Mouse (Mus musculus): ENCODE data around the gene Hoxd12.

The Hoxd12 gene

DNA sequence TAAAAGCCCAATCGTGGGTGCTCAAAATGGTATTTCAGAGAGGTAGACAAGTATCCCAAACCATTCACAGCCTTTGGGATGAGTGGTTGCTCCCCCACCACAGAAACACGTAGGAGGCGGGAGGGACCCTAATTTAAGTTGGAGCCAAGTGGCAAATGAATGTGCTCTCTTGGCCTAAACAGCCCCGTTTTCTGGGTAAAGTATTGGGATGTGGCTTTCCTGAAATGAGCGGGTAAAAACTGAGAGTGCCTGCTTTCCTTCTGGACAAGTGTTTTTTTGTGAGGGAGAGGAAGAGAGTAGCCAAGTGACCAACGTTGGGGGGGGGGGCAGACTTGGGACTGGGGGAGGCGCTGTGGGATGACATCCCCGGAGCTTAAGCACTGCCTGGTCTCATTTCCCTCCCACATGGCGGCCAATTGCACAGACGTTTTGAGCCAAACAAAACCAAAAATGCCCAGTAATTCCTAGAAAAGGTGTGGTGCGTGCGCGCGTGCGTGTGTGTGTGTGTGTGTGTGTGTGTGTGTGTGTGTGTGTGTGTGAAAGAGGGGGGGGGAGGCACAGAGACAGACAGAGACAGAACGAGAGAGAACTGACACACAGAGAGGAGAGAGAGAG is 36.2 kb downstream of the Hoxd12 start:
- DNase-seq: no peak

DNA sequence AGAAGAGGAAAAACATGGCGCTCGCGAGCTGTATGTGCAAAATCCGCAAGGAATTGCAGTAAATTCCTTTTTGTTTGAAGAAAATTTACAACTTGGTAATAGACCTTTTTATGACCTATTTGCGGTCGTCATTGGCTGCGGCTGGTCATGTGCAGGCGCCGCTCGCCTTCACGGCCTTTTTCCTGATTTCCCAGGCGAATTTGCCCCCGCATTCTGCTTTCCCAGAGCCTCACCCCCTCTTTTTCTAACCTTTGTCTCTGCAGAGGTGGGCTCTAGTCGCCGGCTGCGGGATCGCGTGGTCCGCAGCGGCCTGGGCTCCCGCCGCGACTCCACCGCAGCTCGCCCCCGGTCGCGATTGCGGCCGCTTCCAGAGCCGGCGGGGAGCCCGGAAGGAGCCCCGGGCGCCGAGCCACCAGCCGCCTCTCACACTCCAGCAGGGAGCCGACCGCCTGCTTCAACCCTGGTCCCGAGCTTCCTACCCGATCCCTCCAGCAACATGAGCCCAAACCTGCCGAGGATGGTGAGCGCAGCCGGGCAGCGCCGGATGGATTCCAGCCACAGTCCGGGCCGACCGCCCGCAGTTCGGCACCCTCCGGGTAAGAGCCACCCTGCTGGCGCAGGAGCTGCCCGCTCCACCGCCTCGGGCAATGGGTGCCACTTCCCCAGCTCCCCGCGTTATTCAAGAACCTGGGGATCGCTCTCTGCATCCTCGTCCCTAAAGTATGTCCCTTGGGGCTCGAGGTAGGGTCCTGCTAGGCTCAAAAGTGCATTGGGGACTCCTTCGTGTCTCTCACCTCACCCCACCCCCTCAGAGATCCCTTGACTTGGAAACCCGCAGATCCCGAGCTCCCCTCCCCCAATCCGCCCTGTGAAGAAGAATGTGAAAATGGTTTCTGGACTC is 37.2 kb downstream of the Hoxd12 start, which contains the start of the genes Hoxd3 and Hoxd4:
Hoxd3 (plus strand) TSS at position 207 of the 901 bp plus-strand sequence.
Hoxd4 (plus strand) TSS at position 209 of the 901 bp plus-strand sequence.
- no peak for DNase-seq

DNA sequence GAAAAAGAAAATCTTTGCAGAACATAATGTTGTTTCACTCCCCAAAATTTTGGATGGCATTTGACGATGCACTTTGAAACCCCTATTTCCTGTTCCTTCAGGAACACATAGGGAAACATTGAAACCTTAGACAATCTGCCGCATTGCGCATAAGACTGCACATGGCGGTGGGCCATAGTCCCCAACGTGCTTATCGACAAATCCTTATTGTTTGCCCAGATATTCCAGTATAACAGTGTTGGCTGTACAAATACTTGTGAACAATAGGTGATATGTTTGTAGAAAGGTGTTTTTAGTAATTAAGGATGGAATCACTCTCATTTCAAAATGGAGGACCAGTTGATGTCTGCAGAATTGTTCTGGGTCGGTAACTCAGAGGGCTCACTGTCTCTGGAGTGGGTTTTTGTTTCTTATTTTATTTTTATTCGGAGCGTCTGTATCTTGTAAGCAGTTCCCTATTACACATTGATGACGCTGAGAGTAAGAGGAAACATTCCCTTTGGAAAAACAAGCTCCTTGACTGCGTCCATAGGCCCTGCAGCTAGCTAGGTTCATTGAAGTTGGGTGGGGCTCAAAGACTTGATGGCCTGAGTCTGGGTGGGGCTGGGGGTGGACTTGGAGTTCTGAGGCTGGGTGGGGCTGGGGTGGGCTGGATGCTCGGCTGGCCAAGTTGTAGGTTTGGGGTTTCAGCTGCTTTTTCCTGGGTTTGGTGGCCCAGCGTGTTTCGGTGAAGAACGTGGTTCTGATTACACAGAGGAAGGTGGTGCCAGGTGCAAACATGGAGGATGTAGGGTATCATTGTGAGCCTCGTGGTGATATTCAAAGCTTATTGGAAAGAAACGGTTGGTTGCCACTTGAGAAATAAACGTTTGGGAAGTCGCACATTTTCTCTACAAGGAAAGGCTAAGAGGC is 38.7 kb downstream of the Hoxd12 start:
- no peak for DNase-seq

DNA sequence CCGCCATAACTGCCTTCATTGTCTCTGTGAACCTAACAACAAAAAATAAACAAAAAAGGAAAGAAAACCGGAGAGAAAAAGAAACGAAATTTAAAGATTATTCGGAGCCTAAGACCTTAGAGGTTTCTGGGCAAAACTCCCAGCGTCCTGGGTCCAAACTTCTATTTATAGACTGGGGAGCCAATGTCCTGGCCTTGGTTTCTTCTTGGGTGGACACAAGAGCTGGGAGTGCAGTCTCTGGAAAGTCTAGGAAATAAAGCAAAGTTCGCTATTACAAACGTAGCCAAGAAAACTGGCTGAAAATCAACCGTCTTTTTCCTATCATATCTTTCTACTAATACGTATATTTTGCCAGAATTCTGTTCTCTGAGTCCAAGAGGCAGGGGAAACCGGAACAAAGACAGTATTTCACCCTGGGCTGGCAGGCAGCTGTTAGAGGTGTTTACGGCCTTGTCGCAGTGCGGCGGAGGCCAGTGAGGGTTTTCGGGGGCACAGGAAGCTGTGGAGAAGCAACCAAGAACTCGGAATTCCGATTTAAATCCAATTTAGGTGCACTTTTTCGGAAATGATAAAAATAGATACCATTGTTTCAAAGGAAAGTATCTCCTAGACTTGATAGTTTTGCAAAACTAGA is 39.5 kb downstream of the Hoxd12 start:
- no peak for DNase-seq

DNA sequence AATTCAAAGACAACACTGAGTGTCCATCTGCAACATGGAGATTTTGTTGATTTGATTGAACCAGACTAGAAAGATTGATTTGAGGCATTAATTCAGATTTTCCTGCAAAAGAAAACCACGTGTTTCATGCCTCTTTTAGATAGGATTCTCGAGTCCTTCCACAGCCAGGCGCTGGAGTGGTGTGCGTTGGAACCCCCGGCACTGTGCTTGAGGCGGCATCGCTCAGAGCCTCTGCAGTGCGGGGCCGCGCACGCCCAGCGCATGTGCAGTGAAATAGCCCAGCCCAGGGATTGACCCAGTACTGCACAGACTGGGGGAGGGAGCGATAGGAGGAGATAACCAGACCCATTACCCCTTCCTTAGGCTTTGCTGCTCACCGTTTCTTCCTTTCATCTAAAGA is 40.1 kb downstream of the Hoxd12 start:
- no peak for DNase-seq

DNA sequence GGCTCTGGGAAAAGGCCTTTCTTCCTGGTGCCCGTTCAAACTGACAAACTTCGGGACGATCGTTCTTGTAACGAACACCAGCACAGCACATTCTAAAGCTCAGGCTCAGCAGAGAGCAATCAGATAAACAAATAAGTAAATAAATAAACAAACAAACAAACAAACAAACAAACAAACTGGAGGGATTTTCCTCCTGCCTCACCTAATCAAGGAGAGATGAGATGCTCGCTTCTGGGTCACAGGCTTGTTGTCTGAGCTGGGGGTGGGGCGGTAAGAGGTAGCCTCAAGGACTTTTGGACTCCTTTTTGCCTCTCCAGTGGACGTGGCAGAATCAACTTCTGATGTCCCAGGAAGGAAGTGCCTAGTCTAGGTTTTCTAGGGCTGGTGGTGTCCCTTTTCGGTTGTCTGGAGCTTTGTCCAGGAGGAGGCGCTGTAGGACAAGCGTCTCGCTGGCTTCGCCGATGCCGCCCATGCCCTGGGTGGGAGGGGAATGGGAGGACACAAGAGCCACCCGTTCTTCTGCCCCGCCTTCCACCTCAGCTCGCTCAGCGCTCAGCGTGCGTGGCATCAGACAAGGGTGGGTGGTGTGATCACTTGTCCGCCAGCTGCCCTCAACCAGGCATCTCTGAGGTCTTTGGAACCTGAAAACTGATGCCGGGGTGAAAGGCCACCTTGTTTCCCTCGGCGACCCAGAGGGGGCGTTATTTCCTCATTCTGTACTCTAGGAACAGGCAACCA is 40.9 kb downstream of the Hoxd12 start:
- DNase-seq: peak; percentile 41 to 47

DNA sequence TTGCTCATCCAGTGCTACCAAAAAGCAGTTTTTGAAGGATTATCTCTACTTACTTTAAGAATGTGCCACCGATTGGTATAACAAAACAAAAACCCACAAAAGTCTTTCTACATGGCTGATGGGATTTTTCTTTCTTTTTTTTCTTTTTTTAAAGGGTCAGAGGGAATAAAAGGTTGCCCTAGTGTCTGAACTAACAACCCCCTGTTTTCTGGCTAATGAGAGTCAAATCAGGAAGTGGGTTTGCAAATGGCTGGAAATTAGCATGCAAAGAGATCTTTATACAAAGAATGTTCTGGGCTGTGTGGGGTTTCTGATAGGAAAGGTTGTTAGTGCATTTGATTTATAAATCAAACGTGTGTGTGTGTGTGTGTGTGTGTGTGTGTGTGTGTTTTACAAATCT is 45.6 kb downstream of the Hoxd12 start:
- no peak for DNase-seq

DNA sequence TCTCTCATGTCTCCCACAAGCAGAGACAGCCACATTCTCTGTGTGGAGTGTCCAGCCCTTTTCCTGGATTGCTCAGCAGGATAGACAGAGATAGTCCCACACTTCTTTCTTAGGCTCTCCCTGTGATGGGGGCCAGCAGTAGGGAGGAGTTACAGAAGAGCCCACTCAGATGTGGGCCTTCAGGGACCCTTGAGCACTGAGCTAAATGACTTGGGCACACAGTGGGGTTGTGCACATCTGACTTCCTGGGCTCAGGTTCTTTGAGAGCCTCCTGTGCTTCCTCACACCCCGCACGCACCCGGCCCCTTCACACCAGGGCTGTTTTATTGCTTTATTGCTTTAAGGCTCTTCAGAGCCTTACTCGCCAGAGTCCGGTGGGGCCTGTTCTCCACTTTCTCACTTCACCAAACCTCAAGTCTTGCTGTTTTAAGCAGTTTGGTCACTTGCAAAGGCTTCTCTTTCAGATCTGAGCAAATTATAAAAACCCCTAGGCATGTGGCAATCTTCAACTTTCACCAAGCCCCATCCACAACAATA is 46.2 kb downstream of the Hoxd12 start:
- no peak for DNase-seq

DNA sequence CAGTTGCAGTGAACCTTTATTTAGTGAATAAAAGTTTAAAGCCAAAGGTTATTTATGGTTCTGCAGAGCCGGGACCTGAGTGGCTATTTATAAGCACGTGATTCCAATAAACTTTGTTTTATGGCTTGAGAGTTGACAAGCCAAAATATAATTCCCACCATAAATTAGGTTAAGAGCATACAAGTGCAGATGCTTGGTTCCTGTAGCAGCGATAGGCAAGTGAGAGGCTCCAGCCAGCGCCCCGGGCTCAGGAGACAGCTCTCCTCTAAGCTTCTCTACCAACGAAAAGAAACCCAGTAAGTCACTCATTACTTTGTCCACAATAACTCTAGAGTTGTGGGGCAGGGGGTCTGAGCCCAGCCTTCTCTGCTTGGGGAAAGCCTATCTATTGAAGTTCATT is 47.1 kb downstream of the Hoxd12 start:
- DNase-seq: no peak

DNA sequence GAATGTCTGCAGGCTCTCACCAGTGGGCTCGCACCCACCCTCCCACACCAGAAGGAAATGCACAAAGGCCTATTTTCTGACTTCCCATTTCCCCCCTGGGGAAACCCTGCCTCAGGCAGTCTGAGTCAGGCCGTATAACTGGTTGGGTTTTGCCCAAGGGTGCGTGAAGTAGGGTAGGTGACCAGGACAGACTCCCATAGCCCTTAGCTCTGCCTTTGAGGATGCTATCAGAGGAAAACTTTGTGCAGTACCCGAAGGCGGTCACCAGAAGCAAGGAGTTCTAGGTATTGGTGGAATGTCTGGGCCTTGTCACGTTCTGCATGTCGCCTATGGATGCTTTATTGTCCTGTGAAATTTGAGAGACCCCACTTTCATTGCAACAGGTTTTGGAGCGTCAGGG is 48.1 kb downstream of the Hoxd12 start:
- no peak for DNase-seq

DNA sequence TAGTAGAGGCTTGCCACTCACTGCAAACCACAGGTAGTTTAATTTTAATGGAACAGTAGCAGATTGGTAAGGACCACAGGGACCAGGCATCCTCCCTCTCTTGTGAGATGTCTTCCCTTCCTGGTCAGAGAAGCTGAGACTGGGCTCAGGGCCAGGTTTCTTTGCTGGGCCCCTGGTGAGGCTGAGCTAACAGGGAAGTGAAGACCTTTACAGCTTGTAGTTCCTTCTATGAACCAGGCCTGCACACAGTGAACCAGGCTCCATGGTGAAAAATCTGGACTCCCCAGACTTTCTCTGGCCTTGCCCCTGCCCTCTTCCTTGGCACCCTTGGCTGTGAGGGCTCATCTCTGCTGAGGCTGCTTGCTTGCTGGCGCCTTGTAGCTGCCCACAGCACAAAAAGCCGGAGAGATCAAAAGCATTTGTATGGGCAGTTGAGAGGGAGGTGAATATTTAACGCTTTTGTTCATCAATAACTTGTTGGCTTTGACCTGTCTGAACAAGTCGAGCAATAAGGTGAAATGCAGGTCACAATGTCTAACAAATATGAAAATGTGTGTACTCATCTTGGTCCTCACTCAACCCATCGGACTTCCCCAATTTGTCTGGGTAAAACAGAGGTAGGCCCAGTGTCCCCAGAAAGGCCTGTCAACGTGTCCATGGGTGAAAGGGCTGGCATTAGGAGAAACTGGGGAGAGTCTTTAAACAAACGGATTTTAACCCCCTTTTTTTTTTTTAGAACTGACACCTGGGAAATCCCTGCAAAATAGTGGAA is 49.6 kb downstream of the Hoxd12 start:
- DNase-seq: no peak

DNA sequence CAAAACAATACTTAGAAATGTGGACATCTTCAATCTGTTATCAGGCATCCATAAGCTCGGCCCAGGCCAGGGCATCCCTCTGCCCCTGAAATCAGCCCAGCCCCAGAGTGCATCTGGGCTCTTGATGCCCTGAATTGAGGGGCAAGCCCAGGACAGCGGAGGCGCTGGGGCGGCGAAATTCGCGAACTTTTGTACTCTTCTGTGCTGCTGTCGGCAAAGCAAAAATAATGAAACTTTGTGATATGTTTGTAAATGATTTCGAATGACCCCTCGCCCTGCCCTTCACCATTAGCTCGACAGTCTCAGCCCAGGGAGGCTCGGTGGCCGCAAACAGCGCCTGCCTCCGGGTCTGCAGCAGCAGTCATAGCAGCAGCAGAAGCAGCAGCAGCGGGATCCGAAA is 50.4 kb downstream of the Hoxd12 start:
- no peak for DNase-seq

DNA sequence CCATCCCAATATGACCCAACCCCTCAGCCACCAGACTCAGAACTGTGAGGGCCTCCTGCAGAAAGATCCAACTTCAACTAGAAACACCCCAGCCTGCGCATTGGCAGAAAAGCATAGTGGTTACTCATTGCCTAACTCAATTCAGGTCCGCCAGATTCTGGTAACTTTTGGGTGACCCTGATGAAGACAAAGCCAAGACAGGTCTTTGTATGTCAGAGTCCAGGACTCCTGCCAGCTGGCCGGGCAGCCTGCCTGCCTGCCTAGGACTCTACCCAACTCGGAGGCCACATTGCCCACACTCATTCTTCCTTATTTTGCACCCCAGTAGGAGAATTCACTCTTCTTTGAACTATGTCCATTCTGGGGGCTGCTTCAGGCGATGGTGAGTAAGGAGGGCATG is 51.7 kb downstream of the Hoxd12 start, which contains the start of gene Gm28230:
Gm28230 (plus strand) TSS at position 178 of the 400 bp plus-strand sequence.
- DNase-seq: no peak

DNA sequence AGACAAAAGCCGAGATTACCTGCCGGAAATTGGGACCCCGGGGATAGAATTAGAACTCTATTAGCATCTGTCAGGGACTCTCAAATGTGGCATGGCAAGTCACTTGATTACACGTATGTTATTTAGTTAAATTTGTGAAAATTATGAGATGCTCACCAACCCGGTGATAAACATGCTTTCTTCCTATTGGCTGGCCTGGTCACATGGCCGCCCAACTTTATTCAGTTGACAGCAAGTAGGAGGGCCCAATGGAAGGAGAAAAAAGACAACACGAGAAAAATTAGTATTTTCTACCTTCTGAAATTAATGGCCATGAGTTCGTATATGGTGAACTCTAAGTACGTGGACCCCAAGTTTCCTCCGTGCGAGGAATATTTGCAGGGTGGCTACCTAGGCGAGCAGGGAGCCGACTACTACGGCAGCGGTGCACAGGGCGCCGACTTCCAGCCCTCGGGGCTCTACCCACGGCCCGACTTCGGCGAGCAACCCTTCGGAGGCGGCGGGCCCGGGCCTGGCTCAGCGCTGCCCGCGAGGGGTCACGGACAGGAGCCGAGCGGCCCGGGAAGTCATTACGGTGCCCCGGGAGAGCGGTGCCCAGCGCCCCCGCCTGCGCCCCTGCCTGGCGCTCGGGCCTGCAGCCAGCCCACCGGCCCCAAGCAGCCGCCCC is 52.3 kb downstream of the Hoxd12 start:
- DNase-seq: no peak
